Comparison of ENCODE assay signal across 8 mouse cellular contexts in the genomic region with DNA sequence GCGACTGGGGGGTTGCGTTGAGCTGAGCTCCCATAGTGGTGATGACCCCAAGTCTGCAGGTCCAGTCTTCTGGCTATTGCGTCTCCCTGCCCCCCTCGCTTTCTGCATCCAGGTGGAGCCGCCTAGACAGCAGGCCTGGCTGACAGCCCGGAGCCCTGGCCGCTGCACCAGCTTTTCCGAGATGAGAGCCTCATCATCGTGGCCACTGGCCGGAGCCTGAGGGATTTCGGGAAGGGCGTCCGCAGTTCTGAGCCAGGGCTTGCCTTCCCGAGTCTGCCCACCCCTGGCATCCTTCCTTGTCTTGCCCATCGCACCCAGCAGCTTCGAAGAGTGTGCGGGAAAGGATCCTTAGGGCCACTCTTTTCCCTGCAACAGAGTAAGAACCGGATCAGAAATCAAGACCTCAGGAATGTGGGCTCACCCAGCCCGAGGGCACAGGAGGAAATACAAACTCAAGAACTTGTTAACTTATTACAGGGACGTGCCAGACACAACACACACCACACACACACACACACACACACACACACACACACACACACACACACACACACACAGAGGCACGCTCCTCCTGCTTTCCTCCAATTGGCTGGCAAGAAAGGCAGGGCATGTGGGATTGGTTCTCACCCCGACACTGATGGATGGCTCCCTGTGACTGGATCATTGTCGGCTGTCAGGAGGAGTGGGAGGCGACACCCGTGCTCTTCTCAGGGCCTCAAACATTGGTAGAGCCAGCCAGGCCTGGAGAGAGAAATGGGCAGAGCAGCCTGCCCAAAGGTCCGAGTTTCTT. TPM values are rescaled to one million over a fixed set of nuclear protein-coding genes. Genes with fewer than 3 reads are reported as not detected.
DNase-seq lines count a peak whose midpoint lies in the region.

No protein-coding gene starts in this region.

- DNase-seq in ovary, adult 18-20 months (ENCODE audit: low spot score) = peak; percentile 30
- no peak for DNase-seq in ovary, postnatal 10 days (ENCODE audit: low spot score)
- peak; percentile 88 to 91 for DNase-seq in cerebellum, postnatal 10 days
- peak; percentile 67 for DNase-seq in gastrocnemius, postnatal 25 days
- peak; percentile 65 to 82 for DNase-seq in kidney, adult 8-10 months
- peak; percentile 52 for DNase-seq in lung, postnatal 25 days (ENCODE audit: low spot score)
- DNase-seq in frontal cortex, postnatal 36 days (ENCODE audit: low spot score in 2 of 2) = no peak
- DNase-seq in left cerebral cortex, adult 8-10 months (ENCODE audit: low spot score in 2 of 2) = no peak

RNA-seq across cellular contexts. Expression of gene Copz2, which starts 13.7 kb away (rescaled TPM):
- 10 to 100 TPM; 28.2 to 31.1 TPM for total RNA-seq in gastrocnemius, postnatal 25 days (2021)
- 10 to 100 TPM in 1 of 4 experiments, 1 to 10 TPM in 3; 6.4 to 10.7 (median 6.8) TPM for total RNA-seq in left cerebral cortex, adult 8-10 months (2022)

RNA-seq across cellular contexts. Expression of gene Nfe2l1, which starts 33.6 kb away (rescaled TPM):
- total RNA-seq in gastrocnemius, postnatal 25 days (2021) = 100 to 1,000 TPM; 348 to 389 TPM
- total RNA-seq in left cerebral cortex, adult 8-10 months (2022) = 100 to 1,000 TPM; 301 to 348 (median 321) TPM

RNA-seq across cellular contexts. Expression of gene Cdk5rap3, which starts 52.9 kb away (rescaled TPM):
- total RNA-seq in gastrocnemius, postnatal 25 days (2021) = 10 to 100 TPM; 22.3 to 23.0 TPM
- 10 to 100 TPM; 40.6 to 44.6 (median 41.9) TPM for total RNA-seq in left cerebral cortex, adult 8-10 months (2022)

Comparison
In these comparisons a context has a peak if more than half of its experiments do, and no peak if none do; other contexts are left out.
1. DNase-seq: peak in ovary, adult 18-20 months (single experiment), cerebellum, postnatal 10 days (2 of 2), gastrocnemius, postnatal 25 days (single experiment), kidney, adult 8-10 months (2 of 2) and lung, postnatal 25 days (single experiment); none in ovary, postnatal 10 days (single experiment), frontal cortex, postnatal 36 days (0 of 2) and left cerebral cortex, adult 8-10 months (0 of 2).